Mouse (Mus musculus): ENCODE data around the gene Rptor. TPM values are rescaled to one million over a fixed set of nuclear protein-coding genes. Genes with fewer than 3 reads are reported as not detected.

Rptor gene
- polyA plus RNA-seq, 1 experiment from 2014 or later = 12.2 TPM

GRCm38 (mm10) chr11:119928023-119928681 is 325.4 kb downstream of the Rptor start:
- peaks cover 23% of the 10 kb centered on the region for H3K4me1 ChIP-seq
- H3K4me2 ChIP-seq (replicated peaks) = peak overlapping the region; percentile 29
- no peak overlapping the region for H3K4me3 ChIP-seq (replicated peaks)
- no peaks in the 10 kb centered on the region for H3K27me3 ChIP-seq
- WGBS = 54% methylated on average over 16 of the region's 16 CpGs
- no peak for ATAC-seq (ENCODE audit: insufficient number of reproducible peaks, low FRiP score, low TSS enrichment, low read depth)
- H3K9me3 ChIP-seq (replicated peaks) = no peaks in the 10 kb centered on the region
- no peaks in the 10 kb centered on the region for H3K36me3 ChIP-seq
- peak overlapping the region; percentile 34; the same call in 1 of the 2 replicates for H3K27ac ChIP-seq (replicated peaks)
- H3K9ac ChIP-seq = no peak overlapping the region

GRCm38 (mm10) chr11:119929603-119930265 is 327.0 kb downstream of the Rptor start:
- Histone ChIP-seq H3K4me2 (replicated peaks) (no peak overlapping the region), H3K27ac (replicated peaks) (0 out of 2 replicates have a peak overlapping the region, but pooled peaks have one; percentile 28), H3K9ac (no peak overlapping the region), H3K9me3 (replicated peaks) (no peaks in the 10 kb centered on the region), H3K36me3 (no peaks in the 10 kb centered on the region), H3K4me3 (replicated peaks) (no peak overlapping the region), H3K27me3 (no peaks in the 10 kb centered on the region), H3K4me1 (peaks cover 36% of the 10 kb centered on the region)
- ATAC-seq (ENCODE audit: insufficient number of reproducible peaks, low FRiP score, low TSS enrichment, low read depth) = no peak
- WGBS = 71% methylated on average over 6 of the region's 6 CpGs

- WGBS = 57% methylated on average over 10 of the region's 10 CpGs
- H3K4me1 ChIP-seq = peaks cover 57% of the 10 kb centered on the region
- H3K4me2 ChIP-seq (replicated peaks) = no peak overlapping the region
- H3K36me3 ChIP-seq = no peaks in the 10 kb centered on the region
- H3K4me3 ChIP-seq (replicated peaks) = no peak overlapping the region
- H3K9me3 ChIP-seq (replicated peaks) = no peaks in the 10 kb centered on the region
- H3K27me3 ChIP-seq = no peaks in the 10 kb centered on the region
- no peak for ATAC-seq (ENCODE audit: insufficient number of reproducible peaks, low FRiP score, low TSS enrichment, low read depth)
- H3K27ac ChIP-seq (replicated peaks) = no peak overlapping the region
- H3K9ac ChIP-seq = no peak overlapping the region
Measured at GRCm38 (mm10) chr11:119931809-119932208, 329.1 kb downstream of the Rptor start.

- peak; percentile 68 for ATAC-seq (ENCODE audit: insufficient number of reproducible peaks, low FRiP score, low TSS enrichment, low read depth)
- Histone ChIP-seq H3K4me1 (peaks cover 70% of the 10 kb centered on the region), H3K27me3 (no peaks in the 10 kb centered on the region), H3K4me2 (replicated peaks) (no peak overlapping the region), H3K36me3 (no peaks in the 10 kb centered on the region), H3K4me3 (replicated peaks) (no peak overlapping the region), H3K9me3 (replicated peaks) (no peaks in the 10 kb centered on the region), H3K9ac (no peak overlapping the region), H3K27ac (replicated peaks) (peak overlapping the region; percentile 58)
- WGBS = 42% methylated on average over 4 of the region's 4 CpGs
Measured at GRCm38 (mm10) chr11:119933142-119933541, 330.4 kb downstream of the Rptor start.

GRCm38 (mm10) chr11:119933819-119934583 is 331.3 kb downstream of the Rptor start:
- WGBS = 74% methylated on average over 8 of the region's 8 CpGs
- no peaks in the 10 kb centered on the region for H3K36me3 ChIP-seq
- no peak overlapping the region for H3K4me3 ChIP-seq (replicated peaks)
- no peak for ATAC-seq (ENCODE audit: insufficient number of reproducible peaks, low FRiP score, low TSS enrichment, low read depth)
- H3K27ac ChIP-seq (replicated peaks) = peak overlapping the region; percentile 58; the same call in 1 of the 2 replicates
- H3K9ac ChIP-seq = no peak overlapping the region
- H3K4me2 ChIP-seq (replicated peaks) = no peak overlapping the region
- H3K4me1 ChIP-seq = peaks cover 76% of the 10 kb centered on the region
- H3K27me3 ChIP-seq = no peaks in the 10 kb centered on the region
- no peaks in the 10 kb centered on the region for H3K9me3 ChIP-seq (replicated peaks)

GRCm38 (mm10) chr11:119934773-119935172 is 332.1 kb downstream of the Rptor start:
- Histone ChIP-seq H3K9me3 (replicated peaks) (no peaks in the 10 kb centered on the region), H3K9ac (no peak overlapping the region), H3K4me1 (peaks cover 83% of the 10 kb centered on the region), H3K4me2 (replicated peaks) (no peak overlapping the region), H3K27me3 (no peaks in the 10 kb centered on the region), H3K27ac (replicated peaks) (no peak overlapping the region), H3K36me3 (no peaks in the 10 kb centered on the region), H3K4me3 (replicated peaks) (no peak overlapping the region)
- no peak for ATAC-seq (ENCODE audit: insufficient number of reproducible peaks, low FRiP score, low TSS enrichment, low read depth)
- WGBS = 63% methylated on average over 8 of the region's 8 CpGs

GRCm38 (mm10) chr11:119935457-119935856 is 332.8 kb downstream of the Rptor start:
- Histone ChIP-seq H3K9me3 (replicated peaks) (no peaks in the 10 kb centered on the region), H3K9ac (0 out of 2 replicates have a peak overlapping the region, but pooled peaks have one; percentile 13), H3K27me3 (no peaks in the 10 kb centered on the region), H3K27ac (replicated peaks) (peak overlapping the region; percentile 88; the same call in 1 of the 2 replicates), H3K4me3 (replicated peaks) (no peak overlapping the region), H3K4me1 (peaks cover 86% of the 10 kb centered on the region), H3K4me2 (replicated peaks) (no peak overlapping the region), H3K36me3 (no peaks in the 10 kb centered on the region)
- 28% methylated on average over 6 of the region's 6 CpGs for WGBS
- no peak for ATAC-seq (ENCODE audit: insufficient number of reproducible peaks, low FRiP score, low TSS enrichment, low read depth)

GRCm38 (mm10) chr11:119936456-119936855 is 333.8 kb downstream of the Rptor start:
- Histone ChIP-seq H3K4me1 (peaks cover 95% of the 10 kb centered on the region), H3K27me3 (no peaks in the 10 kb centered on the region), H3K9me3 (replicated peaks) (no peaks in the 10 kb centered on the region), H3K36me3 (no peaks in the 10 kb centered on the region), H3K9ac (peak overlapping the region; percentile 7; the same call in 1 of the 2 replicates), H3K4me2 (replicated peaks) (peak overlapping the region; percentile 34; the same call in 1 of the 2 replicates), H3K27ac (replicated peaks) (peak overlapping the region; percentile 88), H3K4me3 (replicated peaks) (no peak overlapping the region)
- no peak for ATAC-seq (ENCODE audit: insufficient number of reproducible peaks, low FRiP score, low TSS enrichment, low read depth)
- 45% methylated on average over 2 of the region's 2 CpGs for WGBS

- Histone ChIP-seq H3K4me2 (replicated peaks) (peak overlapping the region; percentile 34), H3K4me1 (peaks cover 97% of the 10 kb centered on the region), H3K27me3 (no peaks in the 10 kb centered on the region), H3K36me3 (no peaks in the 10 kb centered on the region), H3K4me3 (replicated peaks) (no peak overlapping the region), H3K27ac (replicated peaks) (peak overlapping the region; percentile 88), H3K9me3 (replicated peaks) (no peaks in the 10 kb centered on the region), H3K9ac (no peak overlapping the region)
- 19% methylated on average over 12 of the region's 12 CpGs for WGBS
- ATAC-seq (ENCODE audit: insufficient number of reproducible peaks, low FRiP score, low TSS enrichment, low read depth) = no peak
Measured at GRCm38 (mm10) chr11:119937216-119937615, 334.5 kb downstream of the Rptor start.

GRCm38 (mm10) chr11:119937772-119938502 is 335.2 kb downstream of the Rptor start:
- Histone ChIP-seq H3K4me3 (replicated peaks) (no peak overlapping the region), H3K4me2 (replicated peaks) (peak overlapping the region; percentile 34)
- 54% methylated on average over 19 of the region's 19 CpGs for WGBS

More at GRCm38 (mm10) chr11:119937772-119938502, 335.2 kb downstream of the Rptor start:
- no peaks in the 10 kb centered on the region for H3K27me3 ChIP-seq
- H3K9me3 ChIP-seq (replicated peaks) = no peaks in the 10 kb centered on the region
- H3K4me1 ChIP-seq = peaks cover 92% of the 10 kb centered on the region
- peak overlapping the region; percentile 88 for H3K27ac ChIP-seq (replicated peaks)
- H3K36me3 ChIP-seq = no peaks in the 10 kb centered on the region
- ATAC-seq (ENCODE audit: insufficient number of reproducible peaks, low FRiP score, low TSS enrichment, low read depth) = no peak
- no peak overlapping the region for H3K9ac ChIP-seq

Measured in embryonic facial prominence, embryonic 15.5 days (tissue).